ENCODE assay signal across 9 mouse cellular contexts in the genomic region with DNA sequence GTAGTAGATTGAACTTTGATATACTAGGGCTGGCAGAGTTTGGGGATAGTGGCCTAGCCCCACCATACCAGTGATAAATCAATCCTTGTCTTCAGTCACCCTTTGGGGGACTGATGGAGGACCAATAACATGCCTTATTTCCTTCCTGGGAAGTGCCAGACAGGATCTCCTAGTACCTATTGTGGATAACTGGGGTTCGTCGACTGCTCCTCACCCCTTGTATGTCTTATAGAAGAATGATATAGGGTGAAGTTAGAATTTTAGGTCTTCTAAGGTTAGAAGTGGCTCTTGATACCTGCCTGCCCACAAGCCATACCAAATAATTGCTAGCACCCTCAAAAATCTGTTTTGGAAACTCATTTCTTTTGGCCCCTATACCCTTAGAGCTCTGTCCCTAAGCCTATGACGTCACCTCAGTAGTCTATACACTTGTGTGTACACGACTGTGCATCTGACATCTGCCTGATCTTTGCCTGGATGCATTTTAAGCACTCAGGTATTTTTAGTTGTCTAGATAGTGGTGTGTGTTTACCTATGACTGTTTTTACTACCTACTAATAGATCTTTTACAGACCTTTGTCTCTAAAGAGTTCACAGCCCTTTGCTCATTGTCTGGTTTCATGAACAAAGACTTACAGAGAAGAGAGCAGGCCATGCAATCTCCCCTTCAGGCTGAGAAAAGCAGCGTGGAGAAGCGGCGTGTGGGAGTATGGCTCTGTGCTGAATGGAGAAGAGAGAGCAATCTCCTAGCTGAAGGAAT. TPM values are rescaled to one million over a fixed set of nuclear protein-coding genes. Genes with fewer than 3 reads are reported as not detected.
DNase-seq lines count a peak whose midpoint lies in the region; ATAC-seq and TF ChIP-seq lines count a peak whose summit lies in the region.
"Had no signal": no experiment of that assay in that cellular context is flagged by ENCODE, and none has a peak within 500 bp of the region (broad histone marks: within the 10 kb centered on the region; RNA-seq: fewer than 3 reads in every experiment).

No protein-coding gene starts in this region.

- H3K27me3 ChIP-seq in stomach, embryonic 14.5 days (ENCODE audit: control insufficient read depth, insufficient read depth, low read length) = no peaks in the 10 kb centered on the region
- no peaks in the 10 kb centered on the region for H3K27me3 ChIP-seq in stomach, postnatal 0 days (ENCODE audit: control insufficient read depth, insufficient read depth, low read length)
- no peaks in the 10 kb centered on the region for H3K27me3 ChIP-seq in intestine, embryonic 16.5 days (replicated peaks; ENCODE audit: control insufficient read depth, insufficient read depth, low read length)

- H3K4me1 ChIP-seq in stomach, embryonic 14.5 days (ENCODE audit: control insufficient read depth, insufficient read depth, low read length) = peaks cover 10% of the 10 kb centered on the region
- H3K4me1 ChIP-seq in stomach, postnatal 0 days (replicated peaks; ENCODE audit: control insufficient read depth, insufficient read depth) = 0 out of 2 replicates have a peak, but pooled peaks cover 2% of the 10 kb centered on the region
- H3K4me1 ChIP-seq in intestine, embryonic 16.5 days (ENCODE audit: control insufficient read depth, insufficient read depth, low read length) = peaks cover 49% of the 10 kb centered on the region

- no peak for TF ChIP-seq CTCF in gastrocnemius, adult 2 months (IDR thresholded peaks at IDR 0.05)
- no peak for TF ChIP-seq CTCF in stomach, postnatal 0 days (IDR thresholded peaks at IDR 0.05; ENCODE audit: low read depth)

- no peak for TF ChIP-seq EP300 in stomach, postnatal 0 days (optimal IDR thresholded peaks at IDR 0.05)

- peak overlapping the region; percentile 3; the same call in 1 of the 2 replicates for H3K9ac ChIP-seq in stomach, embryonic 14.5 days (replicated peaks; ENCODE audit: low read depth, low read length)
- H3K9ac ChIP-seq in stomach, postnatal 0 days (ENCODE audit: low read length) = no peak overlapping the region
- H3K9ac ChIP-seq in intestine, embryonic 16.5 days (ENCODE audit: low read depth, low read length) = no peak overlapping the region
- H3K9ac ChIP-seq: liver, embryonic 13.5 days had no signal

- whole genome bisulfite sequencing in stomach, embryonic 14.5 days = 65% methylated on average over 7 of the region's 7 CpGs
- 64% methylated on average over 7 of the region's 7 CpGs for WGBS in stomach, postnatal 0 days
- 69% methylated on average over 7 of the region's 7 CpGs for WGBS in intestine, embryonic 16.5 days

- H3K36me3 ChIP-seq in stomach, embryonic 14.5 days (ENCODE audit: control insufficient read depth, insufficient read depth, low read length) = no peaks in the 10 kb centered on the region
- no peaks in the 10 kb centered on the region for H3K36me3 ChIP-seq in stomach, postnatal 0 days (ENCODE audit: control insufficient read depth, insufficient read depth, low read length)
- no peaks in the 10 kb centered on the region for H3K36me3 ChIP-seq in intestine, embryonic 16.5 days (ENCODE audit: control insufficient read depth, insufficient read depth, low read length)
- H3K36me3 ChIP-seq: liver, embryonic 13.5 days had no signal

- DNase-seq in gastrocnemius, adult 2 months = no peak
- no peak for DNase-seq in gastrocnemius, postnatal 10 days
- no peak for DNase-seq in stomach, postnatal 0 days (ENCODE audit: low spot score)
- peak; percentile 49 for DNase-seq in testis, postnatal 14 days (ENCODE audit: low spot score)
- no peak for DNase-seq in left cerebral cortex, postnatal 25 days (ENCODE audit: low spot score in 2 of 2)
- no peak for DNase-seq in cerebellum, adult 9-10 months
- DNase-seq: liver, embryonic 13.5 days had no signal

- H3K4me3 ChIP-seq in gastrocnemius, adult 2 months = no peak overlapping the region
- no peak overlapping the region for H3K4me3 ChIP-seq in stomach, embryonic 14.5 days (ENCODE audit: low read depth, low read length)
- no peak overlapping the region for H3K4me3 ChIP-seq in stomach, postnatal 0 days (ENCODE audit: low read depth, low read length)
- H3K4me3 ChIP-seq in intestine, embryonic 16.5 days (ENCODE audit: low read length) = no peak overlapping the region
- H3K4me3 ChIP-seq: liver, embryonic 13.5 days had no signal

- H3K9me3 ChIP-seq in stomach, embryonic 14.5 days (ENCODE audit: control insufficient read depth, low read depth, low read length) = no peaks in the 10 kb centered on the region
- H3K9me3 ChIP-seq in stomach, postnatal 0 days (ENCODE audit: control insufficient read depth, low read length) = no peaks in the 10 kb centered on the region
- no peaks in the 10 kb centered on the region for H3K9me3 ChIP-seq in intestine, embryonic 16.5 days (ENCODE audit: control insufficient read depth, low read length)
- H3K9me3 ChIP-seq: liver, embryonic 13.5 days had no signal

- peak overlapping the region; percentile 43 for H3K27ac ChIP-seq in gastrocnemius, adult 2 months
- H3K27ac ChIP-seq in stomach, embryonic 14.5 days (ENCODE audit: low read length) = peak overlapping the region; percentile 29; the same call in 1 of the 2 replicates
- no peak overlapping the region for H3K27ac ChIP-seq in stomach, postnatal 0 days (replicated peaks)
- peak overlapping the region; percentile 30 for H3K27ac ChIP-seq in intestine, embryonic 16.5 days (ENCODE audit: low read length)
- H3K27ac ChIP-seq: liver, embryonic 13.5 days had no signal

- H3K4me2 ChIP-seq in stomach, embryonic 14.5 days (replicated peaks; ENCODE audit: low read depth, low read length) = no peak overlapping the region
- H3K4me2 ChIP-seq in stomach, postnatal 0 days (replicated peaks; ENCODE audit: low read depth) = no peak overlapping the region
- no peak overlapping the region for H3K4me2 ChIP-seq in intestine, embryonic 16.5 days (ENCODE audit: low read depth, low read length)
- H3K4me2 ChIP-seq: liver, embryonic 13.5 days had no signal

- ATAC-seq in stomach, embryonic 14.5 days (ENCODE audit: insufficient number of reproducible peaks, insufficient read depth, low FRiP score, low read depth) = no peak
- ATAC-seq in stomach, postnatal 0 days (ENCODE audit: low FRiP score, low TSS enrichment) = no peak
- no peak for ATAC-seq in intestine, embryonic 16.5 days

- intact Hi-C loops in gastrocnemius, adult 2 months (cut with DNase I) = no loop called here
- intact Hi-C loops in left cerebral cortex, postnatal 25 days (cut with DNase I) = no loop called here

RNA-seq across cellular contexts. Expression of a gene that starts 6.1 kb away (rescaled TPM):
- under 1 TPM; 0.38 to 0.98 TPM for total RNA-seq in gastrocnemius, adult 2 months (2021)
- total RNA-seq in gastrocnemius, postnatal 10 days (2021) = 1 to 10 TPM; 2.0 to 2.2 TPM
- 4.2 and 4.5 TPM in 2 replicates for polyA plus RNA-seq in stomach, embryonic 14.5 days (2014; fragmentation: Nextera tagmentation; extraction: Ambion mirVana)
- 4.5 and 6.2 TPM in 2 replicates for polyA plus RNA-seq in stomach, postnatal 0 days (2015; fragmentation: Nextera tagmentation; extraction: Ambion mirVana)
- 4.6 and 5.6 TPM in 2 replicates for polyA plus RNA-seq in intestine, embryonic 16.5 days (2015; fragmentation: Nextera tagmentation; extraction: Ambion mirVana)
- under 1 TPM; 0.94 to 0.96 TPM for total RNA-seq in left cerebral cortex, postnatal 25 days (2021)

RNA-seq across cellular contexts. Expression of a gene that starts 23.6 kb away (rescaled TPM):
- under 1 TPM; 0.13 to 0.31 TPM for total RNA-seq in gastrocnemius, adult 2 months (2021)
- total RNA-seq in gastrocnemius, postnatal 10 days (2021) = under 1 TPM; 0.45 to 0.52 TPM
- polyA plus RNA-seq in stomach, embryonic 14.5 days (2014; fragmentation: Nextera tagmentation; extraction: Ambion mirVana) = 0.10 TPM in 1 of 2 replicates, not detected in the other
- polyA plus RNA-seq in stomach, postnatal 0 days (2015; fragmentation: Nextera tagmentation; extraction: Ambion mirVana) = 0.31 and 0.34 TPM in 2 replicates
- 0.09 and 0.33 TPM in 2 replicates for polyA plus RNA-seq in intestine, embryonic 16.5 days (2015; fragmentation: Nextera tagmentation; extraction: Ambion mirVana)
- 10 to 100 TPM; 11.3 to 14.1 TPM for total RNA-seq in left cerebral cortex, postnatal 25 days (2021)

Comparison
In these comparisons a context has a peak if more than half of its experiments do, and no peak if none do; other contexts are left out.
1. RNA of a gene that starts 23.6 kb away (total RNA-seq): 11.3 to 14.1 TPM in left cerebral cortex, postnatal 25 days; 0.45 to 0.52 TPM in gastrocnemius, postnatal 10 days and 0.13 to 0.31 TPM in gastrocnemius, adult 2 months; every median in the first group is over 4 times any median in the second.